Mouse (Mus musculus): ENCODE results near the gene 1700080E11Rik. TPM values are rescaled to one million over a fixed set of nuclear protein-coding genes. Genes with fewer than 3 reads are reported as not detected.
A peak's percentile ranks its signal among the peaks of the same experiment; 100 is the strongest.

The 1700080E11Rik gene
- not detected in 2 replicates for polyA plus RNA-seq (2015; fragmentation: Nextera tagmentation; extraction: Ambion mirVana)

- Histone ChIP-seq H3K4me2 (ENCODE audit: low read depth, low read length) (no peak within 1 kb of the TSS), H3K9ac (ENCODE audit: low read depth, low read length) (no peak within 1 kb of the TSS), H3K27me3 (replicated peaks; ENCODE audit: control insufficient read depth, insufficient read depth, low read length) (no peaks in the 10 kb centered on the region), H3K4me3 (ENCODE audit: low read length) (no peak within 1 kb of the TSS), H3K36me3 (ENCODE audit: control insufficient read depth, insufficient read depth, low read length) (no peaks in the 10 kb centered on the region), H3K27ac (ENCODE audit: low read length) (no peak within 1 kb of the TSS), H3K9me3 (ENCODE audit: control insufficient read depth, low read length) (no peaks in the 10 kb centered on the region), H3K4me1 (ENCODE audit: control insufficient read depth, insufficient read depth, low read length) (no peaks in the 10 kb centered on the region)
- 78% methylated on average over 6 of the region's 6 CpGs for WGBS
- no peak for ATAC-seq
These were observed at the start of gene 1700080E11Rik for GRCm38 (mm10) chr9:105144992-105145391. 1700080E11Rik (minus strand) TSS chr9:105145092.

DNA sequence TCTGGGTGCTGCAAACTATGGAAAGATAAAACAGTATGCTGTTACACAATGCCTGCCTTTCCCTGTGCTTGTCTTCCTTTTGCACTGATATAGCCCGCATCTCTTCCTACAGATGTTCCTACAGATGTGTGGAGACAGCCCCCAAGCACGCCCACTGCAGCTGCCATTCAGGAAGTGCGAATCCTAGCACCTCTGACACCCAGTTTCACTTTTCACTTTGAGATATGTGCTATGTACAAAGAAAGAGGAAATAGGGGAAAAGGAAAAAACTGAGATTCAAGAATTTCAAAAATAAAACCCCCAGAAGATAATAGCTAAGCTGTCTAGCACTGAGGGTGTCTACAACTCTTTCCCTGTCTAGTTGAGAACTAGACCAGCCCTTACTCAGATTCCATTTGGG is 41.8 kb upstream of the 1700080E11Rik start:
- Histone ChIP-seq H3K27me3 (replicated peaks; ENCODE audit: control insufficient read depth, insufficient read depth, low read length) (no peaks in the 10 kb centered on the region), H3K9me3 (ENCODE audit: control insufficient read depth, low read length) (no peaks in the 10 kb centered on the region), H3K4me3 (ENCODE audit: low read length) (no peak overlapping the region), H3K4me1 (ENCODE audit: control insufficient read depth, insufficient read depth, low read length) (no peaks in the 10 kb centered on the region), H3K36me3 (ENCODE audit: control insufficient read depth, insufficient read depth, low read length) (no peaks in the 10 kb centered on the region), H3K27ac (ENCODE audit: low read length) (no peak overlapping the region), H3K9ac (ENCODE audit: low read depth, low read length) (no peak overlapping the region), H3K4me2 (ENCODE audit: low read depth, low read length) (no peak overlapping the region)
- WGBS, result 76% methylated on average over 3 of the region's 3 CpGs
- ATAC-seq, result no peak

DNA sequence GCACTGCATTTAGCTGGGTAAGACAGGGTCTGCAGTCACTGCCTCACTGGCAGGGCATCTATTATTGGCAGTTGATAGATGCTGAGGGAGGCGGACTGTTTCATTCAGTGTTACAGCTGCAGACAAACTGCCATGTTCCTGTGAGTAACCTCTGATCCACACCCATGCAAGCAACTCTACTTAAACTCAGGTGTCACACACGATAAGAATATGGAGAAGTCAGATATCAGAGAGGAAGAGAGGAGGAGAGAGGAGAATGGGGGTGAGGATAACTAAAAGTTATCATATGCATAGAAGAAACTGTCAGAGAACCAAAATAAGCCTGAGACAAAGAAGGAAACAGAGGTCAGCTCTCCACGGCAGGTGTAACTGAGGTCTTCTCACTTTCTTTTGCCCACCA is 37.5 kb upstream of the 1700080E11Rik start:
- no peak overlapping the region for H3K27ac ChIP-seq (ENCODE audit: low read length)
- no peaks in the 10 kb centered on the region for H3K9me3 ChIP-seq (ENCODE audit: control insufficient read depth, low read length)
- no peaks in the 10 kb centered on the region for H3K4me1 ChIP-seq (ENCODE audit: control insufficient read depth, insufficient read depth, low read length)
- no peak overlapping the region for H3K4me3 ChIP-seq (ENCODE audit: low read length)
- H3K4me2 ChIP-seq (ENCODE audit: low read depth, low read length), result no peak overlapping the region
- no peaks in the 10 kb centered on the region for H3K27me3 ChIP-seq (replicated peaks; ENCODE audit: control insufficient read depth, insufficient read depth, low read length)
- H3K36me3 ChIP-seq (ENCODE audit: control insufficient read depth, insufficient read depth, low read length), result no peaks in the 10 kb centered on the region
- ATAC-seq, result no peak
- H3K9ac ChIP-seq (ENCODE audit: low read depth, low read length), result no peak overlapping the region
- 84% methylated on average over 3 of the region's 3 CpGs for WGBS

DNA sequence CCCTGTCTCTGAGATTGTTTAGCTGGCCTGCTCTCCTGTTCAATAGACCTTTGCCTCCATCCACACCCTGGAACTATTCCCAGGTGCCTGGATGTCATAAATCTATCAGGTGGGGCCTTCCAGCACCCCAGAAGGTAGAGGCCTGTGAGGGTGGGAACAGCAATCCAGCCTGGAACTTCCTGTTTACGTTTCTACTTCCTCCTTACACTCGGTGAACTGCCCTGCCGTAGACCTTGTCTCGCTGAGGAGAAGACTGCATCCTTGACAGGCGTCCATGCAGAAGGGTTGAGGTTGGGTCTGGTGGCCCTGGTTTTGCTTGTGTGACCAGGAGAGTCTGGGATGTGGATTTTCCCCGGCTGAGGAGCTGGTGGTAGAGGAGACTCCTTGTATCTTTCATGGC is 5.7 kb downstream of the 1700080E11Rik start:
- Histone ChIP-seq H3K27ac (ENCODE audit: low read length) (no peak overlapping the region), H3K36me3 (ENCODE audit: control insufficient read depth, insufficient read depth, low read length) (no peaks in the 10 kb centered on the region), H3K4me3 (ENCODE audit: low read length) (no peak overlapping the region), H3K9ac (ENCODE audit: low read depth, low read length) (no peak overlapping the region), H3K4me1 (ENCODE audit: control insufficient read depth, insufficient read depth, low read length) (0 out of 2 replicates have a peak, but pooled peaks cover 5% of the 10 kb centered on the region), H3K4me2 (ENCODE audit: low read depth, low read length) (peak overlapping the region; percentile 28), H3K9me3 (ENCODE audit: control insufficient read depth, low read length) (no peaks in the 10 kb centered on the region), H3K27me3 (replicated peaks; ENCODE audit: control insufficient read depth, insufficient read depth, low read length) (no peaks in the 10 kb centered on the region)
- WGBS, result 44% methylated on average over 6 of the region's 6 CpGs
- peak; percentile 98 for ATAC-seq

DNA sequence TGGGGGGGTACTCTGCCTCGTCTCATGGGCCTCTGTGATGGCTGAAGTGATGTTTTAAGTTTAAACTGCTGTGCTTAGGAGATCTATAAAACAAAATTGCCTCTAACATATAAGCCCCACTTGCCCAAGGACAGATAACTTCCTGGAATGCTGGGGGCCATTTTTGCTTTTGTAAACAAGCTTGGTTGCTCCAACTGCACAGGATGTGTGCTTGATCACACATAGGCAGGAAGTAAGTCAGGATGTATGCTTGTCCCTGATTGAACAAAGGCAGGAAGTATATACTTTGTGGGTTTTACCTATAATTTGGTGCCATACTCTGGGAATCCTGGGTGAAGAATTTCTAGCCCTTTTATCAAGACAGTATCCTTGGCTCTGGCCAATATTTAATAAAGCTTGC is 8.5 kb downstream of the 1700080E11Rik start:
- no peak overlapping the region for H3K4me3 ChIP-seq (ENCODE audit: low read length)
- H3K4me1 ChIP-seq (ENCODE audit: control insufficient read depth, insufficient read depth, low read length), result peaks cover 9% of the 10 kb centered on the region; the same call in 1 of the 2 replicates
- H3K4me2 ChIP-seq (ENCODE audit: low read depth, low read length), result no peak overlapping the region
- no peaks in the 10 kb centered on the region for H3K36me3 ChIP-seq (ENCODE audit: control insufficient read depth, insufficient read depth, low read length)
- H3K9ac ChIP-seq (ENCODE audit: low read depth, low read length), result no peak overlapping the region
- ATAC-seq, result no peak
- no peak overlapping the region for H3K27ac ChIP-seq (ENCODE audit: low read length)
- H3K9me3 ChIP-seq (ENCODE audit: control insufficient read depth, low read length), result no peaks in the 10 kb centered on the region
- WGBS, result 41% methylated on average over 1 of the region's 1 CpGs
- H3K27me3 ChIP-seq (replicated peaks; ENCODE audit: control insufficient read depth, insufficient read depth, low read length), result no peaks in the 10 kb centered on the region

DNA sequence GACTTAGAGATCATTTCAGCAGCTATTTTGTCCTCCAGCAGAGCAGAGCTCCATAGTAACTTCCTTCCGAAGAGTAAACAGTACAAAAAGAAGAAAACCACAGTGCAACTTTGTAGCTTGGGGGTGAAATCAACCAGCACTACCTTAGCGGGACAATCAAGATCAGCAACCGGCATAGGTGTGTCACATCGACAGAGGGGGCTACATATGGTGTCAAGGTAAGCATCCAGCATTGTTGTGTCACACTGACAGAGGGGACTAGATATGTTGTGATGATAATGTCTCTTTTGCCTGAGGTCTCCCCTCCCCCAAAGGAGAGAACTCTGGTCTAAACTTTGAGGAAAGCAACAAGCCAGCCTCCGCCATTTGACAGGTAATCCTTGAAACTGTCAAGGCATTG is 10.4 kb downstream of the 1700080E11Rik start:
- H3K4me1 ChIP-seq (ENCODE audit: control insufficient read depth, insufficient read depth, low read length), result peaks cover 18% of the 10 kb centered on the region
- no peak overlapping the region for H3K4me2 ChIP-seq (ENCODE audit: low read depth, low read length)
- ATAC-seq, result no peak
- 80% methylated on average over 5 of the region's 5 CpGs for WGBS
- H3K27ac ChIP-seq (ENCODE audit: low read length), result no peak overlapping the region
- no peaks in the 10 kb centered on the region for H3K9me3 ChIP-seq (ENCODE audit: control insufficient read depth, low read length)
- no peaks in the 10 kb centered on the region for H3K27me3 ChIP-seq (replicated peaks; ENCODE audit: control insufficient read depth, insufficient read depth, low read length)
- no peak overlapping the region for H3K9ac ChIP-seq (ENCODE audit: low read depth, low read length)
- H3K36me3 ChIP-seq (ENCODE audit: control insufficient read depth, insufficient read depth, low read length), result no peaks in the 10 kb centered on the region
- H3K4me3 ChIP-seq (ENCODE audit: low read length), result no peak overlapping the region

- Histone ChIP-seq H3K9me3 (ENCODE audit: control insufficient read depth, low read length) (no peaks in the 10 kb centered on the region), H3K4me1 (ENCODE audit: control insufficient read depth, insufficient read depth, low read length) (peaks cover 13% of the 10 kb centered on the region), H3K4me2 (ENCODE audit: low read depth, low read length) (peak overlapping the region; percentile 85), H3K36me3 (ENCODE audit: control insufficient read depth, insufficient read depth, low read length) (no peaks in the 10 kb centered on the region), H3K27me3 (replicated peaks; ENCODE audit: control insufficient read depth, insufficient read depth, low read length) (no peaks in the 10 kb centered on the region), H3K27ac (ENCODE audit: low read length) (peak overlapping the region; percentile 86), H3K4me3 (ENCODE audit: low read length) (peak overlapping the region; percentile 78), H3K9ac (ENCODE audit: low read depth, low read length) (peak overlapping the region; percentile 83)
- WGBS, result 24% methylated on average over 5 of the region's 5 CpGs
- no peak for ATAC-seq
These were observed 12.9 kb downstream of the 1700080E11Rik start for GRCm38 (mm10) chr9:105132002-105132367.

DNA sequence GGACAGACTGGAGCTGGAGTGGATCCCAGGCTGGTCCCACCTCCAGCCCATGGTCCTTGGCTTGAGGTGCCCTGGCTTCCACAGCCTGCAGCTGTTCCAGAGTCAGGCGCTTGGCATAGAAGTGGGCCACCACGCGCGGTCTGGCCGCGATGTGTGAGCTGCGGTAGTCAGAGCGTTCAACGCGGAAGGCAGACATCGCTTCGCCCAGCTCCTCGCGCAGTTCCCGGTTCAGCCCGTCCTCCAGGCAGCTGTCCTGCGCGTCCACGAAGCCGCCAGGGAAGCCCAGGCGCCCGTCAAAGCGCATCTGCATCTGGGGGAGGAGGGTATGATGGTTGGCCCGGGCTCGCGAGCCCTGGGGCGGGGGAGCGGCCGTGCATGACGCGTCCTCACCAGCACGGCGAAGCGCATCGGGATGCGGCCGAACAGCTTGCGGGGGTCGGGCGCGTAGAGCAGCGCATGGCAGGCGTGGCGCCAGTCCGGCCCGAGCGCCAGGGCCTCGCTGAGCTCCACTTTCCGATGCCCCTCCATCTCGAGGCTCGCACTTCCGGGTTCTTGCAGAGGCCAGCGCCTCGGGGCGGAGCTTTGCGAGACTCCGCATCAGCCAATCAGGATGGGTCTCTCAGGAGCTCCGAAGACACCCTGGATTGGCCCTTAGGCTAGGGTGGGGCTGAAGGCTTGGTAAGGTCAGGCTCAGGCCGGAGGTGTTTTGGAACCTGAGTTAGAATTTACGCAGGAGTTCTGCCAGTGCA is 13.5 kb downstream of the 1700080E11Rik start, which contains the start of gene Nudt16:
Gene Nudt16 (minus strand): TSS at position 572 of the 749 bp plus-strand sequence.
- H3K4me3 ChIP-seq (ENCODE audit: low read length), result peak within 1 kb of the TSS; percentile 78
- ATAC-seq, result peak; percentile 99
- under 1% methylated on average over 60 of the region's 60 CpGs for WGBS
- no peaks in the 10 kb centered on the region for H3K36me3 ChIP-seq (ENCODE audit: control insufficient read depth, insufficient read depth, low read length)
- no peaks in the 10 kb centered on the region for H3K9me3 ChIP-seq (ENCODE audit: control insufficient read depth, low read length)
- peaks cover 13% of the 10 kb centered on the region for H3K4me1 ChIP-seq (ENCODE audit: control insufficient read depth, insufficient read depth, low read length)
- H3K4me2 ChIP-seq (ENCODE audit: low read depth, low read length), result peak within 1 kb of the TSS; percentile 85
- peak within 1 kb of the TSS; percentile 86 for H3K27ac ChIP-seq (ENCODE audit: low read length)
- no peaks in the 10 kb centered on the region for H3K27me3 ChIP-seq (replicated peaks; ENCODE audit: control insufficient read depth, insufficient read depth, low read length)
- H3K9ac ChIP-seq (ENCODE audit: low read depth, low read length), result peak within 1 kb of the TSS; percentile 83

DNA sequence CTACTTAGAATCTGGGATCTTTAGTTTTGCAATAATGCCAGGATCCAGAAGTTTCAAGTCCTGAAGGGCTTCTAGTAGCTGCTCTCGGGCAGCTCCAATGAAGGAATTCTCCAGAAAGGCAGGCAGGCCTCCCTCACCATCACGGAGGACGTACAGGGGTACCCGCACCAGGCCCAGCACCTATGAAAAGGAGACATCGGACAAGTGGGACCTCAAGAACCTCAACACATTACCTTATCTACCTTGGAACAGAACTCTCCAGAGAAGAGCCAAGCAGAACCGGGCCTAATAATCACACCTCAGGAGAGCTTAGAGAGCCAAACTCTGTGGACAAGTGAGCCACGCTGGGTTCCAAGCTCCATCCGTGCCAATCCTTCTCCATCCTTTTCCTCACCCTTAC is 14.6 kb downstream of the 1700080E11Rik start:
- Histone ChIP-seq H3K4me2 (ENCODE audit: low read depth, low read length) (peak overlapping the region; percentile 85), H3K9ac (ENCODE audit: low read depth, low read length) (no peak overlapping the region), H3K27me3 (replicated peaks; ENCODE audit: control insufficient read depth, insufficient read depth, low read length) (no peaks in the 10 kb centered on the region), H3K27ac (ENCODE audit: low read length) (no peak overlapping the region), H3K4me1 (ENCODE audit: control insufficient read depth, insufficient read depth, low read length) (peaks cover 13% of the 10 kb centered on the region), H3K36me3 (ENCODE audit: control insufficient read depth, insufficient read depth, low read length) (no peaks in the 10 kb centered on the region), H3K4me3 (ENCODE audit: low read length) (no peak overlapping the region; the same call in 1 of the 2 replicates), H3K9me3 (ENCODE audit: control insufficient read depth, low read length) (no peaks in the 10 kb centered on the region)
- 95% methylated on average over 8 of the region's 8 CpGs for WGBS
- ATAC-seq, result no peak
